Mouse (Mus musculus): ENCODE results near the gene Grn. TPM values are rescaled to one million over a fixed set of nuclear protein-coding genes. Genes with fewer than 3 reads are reported as not detected.
A peak's percentile ranks its signal among the peaks of the same experiment; 100 is the strongest.
"Not testable (repeated sequence)": the region's sequence is repeated elsewhere in the genome, so short reads cannot be mapped to it uniquely, and the experiment has no call there.

The Grn gene
- polyA plus RNA-seq, 1 experiment, result 79.1 TPM

GRCm38 (mm10) chr11:102408344-102408876 is 21.7 kb upstream of the Grn start:
- Histone ChIP-seq H3K79me2 (ENCODE audit: control insufficient read depth, insufficient read depth) (peaks cover 15% of the 10 kb centered on the region), H3K36me3 (ENCODE audit: control insufficient read depth, insufficient read depth) (peaks cover 4% of the 10 kb centered on the region), H3ac (ENCODE audit: control insufficient read depth, insufficient read length, low read depth) (peak overlapping the region; percentile 44), H3K79me3 (ENCODE audit: low read depth) (peaks cover 8% of the 10 kb centered on the region), H3K27me3 (ENCODE audit: control insufficient read depth, insufficient read depth, insufficient read length) (peaks cover 3% of the 10 kb centered on the region), H3K4me3 (ENCODE audit: insufficient read depth, poor library complexity, severe bottlenecking) (peak overlapping the region; percentile 80)
- TF ChIP-seq MYOG (IDR thresholded peaks at IDR 0.05; ENCODE audit: control insufficient read depth, extremely low read depth, insufficient read length), result no peak
- no peak for TF ChIP-seq CEBPB (IDR thresholded peaks at IDR 0.05; ENCODE audit: low read depth)
- no peak for TF ChIP-seq CTCF (IDR thresholded peaks at IDR 0.05; ENCODE audit: control insufficient read depth, insufficient read depth, insufficient read length)
- peak; percentile 52 for TF ChIP-seq USF1 (IDR thresholded peaks at IDR 0.05; ENCODE audit: low read depth)
- TF ChIP-seq MAX (IDR thresholded peaks at IDR 0.05), result peak; percentile 92
- TF ChIP-seq MYOD1 (IDR thresholded peaks at IDR 0.05; ENCODE audit: control insufficient read depth, insufficient read length, low read depth), result peak; percentile 14
- no peak for TF ChIP-seq FOSL1 (IDR thresholded peaks at IDR 0.05; ENCODE audit: insufficient read depth, low read length, poor library complexity, severe bottlenecking)

DNA sequence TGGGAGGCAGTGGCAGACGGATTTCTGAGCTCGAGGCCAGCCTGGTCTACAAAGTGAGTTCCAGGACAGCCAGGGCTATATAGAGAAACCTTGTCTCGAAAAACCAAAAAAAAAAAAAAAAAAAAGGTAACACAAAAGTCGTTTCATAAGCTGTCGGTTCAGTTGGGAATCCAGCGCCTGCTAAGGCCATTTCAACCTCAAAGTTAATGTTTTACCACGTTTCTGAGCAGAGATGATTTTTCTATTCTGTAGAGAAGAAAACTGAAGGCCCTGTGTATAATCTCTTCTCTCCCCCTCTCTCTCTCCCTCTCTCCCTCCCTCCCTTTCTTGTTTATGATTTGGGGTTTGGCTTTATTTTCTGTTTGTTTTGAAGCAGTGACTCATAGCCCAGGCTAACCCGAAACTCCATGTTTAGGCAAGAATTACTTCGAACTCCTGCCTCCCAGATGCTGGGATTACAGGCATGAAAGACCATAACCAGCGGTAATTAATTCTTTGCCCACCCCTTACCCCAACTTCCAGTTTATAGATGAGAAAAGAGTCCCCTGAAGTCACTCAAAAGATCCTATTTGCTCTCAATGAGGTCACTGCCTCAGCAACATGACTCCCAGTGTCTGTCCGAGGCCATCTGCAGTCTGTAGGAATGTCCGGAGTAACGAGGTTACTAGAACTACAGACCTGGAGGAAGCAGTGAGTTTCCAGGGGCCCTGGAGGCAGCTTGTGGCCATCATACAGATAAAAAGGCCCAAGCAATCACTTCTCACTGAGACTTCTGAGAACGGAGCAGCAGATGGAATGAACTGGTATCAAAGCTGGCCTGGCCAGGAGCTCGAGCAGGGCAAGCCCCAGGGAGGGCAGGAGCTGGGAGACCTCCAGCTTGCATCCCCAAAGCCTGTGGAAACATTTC is 21.0 kb upstream of the Grn start:
- H3K4me3 ChIP-seq (ENCODE audit: insufficient read depth, poor library complexity, severe bottlenecking), result peak overlapping the region; percentile 19
- H3K79me3 ChIP-seq (ENCODE audit: low read depth), result peaks cover 8% of the 10 kb centered on the region
- H3K36me3 ChIP-seq (ENCODE audit: control insufficient read depth, insufficient read depth), result no peaks in the 10 kb centered on the region
- peaks cover 15% of the 10 kb centered on the region for H3K79me2 ChIP-seq (ENCODE audit: control insufficient read depth, insufficient read depth)
- TF ChIP-seq MYOD1 (IDR thresholded peaks at IDR 0.05; ENCODE audit: control insufficient read depth, insufficient read length, low read depth) (no peak), CTCF (IDR thresholded peaks at IDR 0.05; ENCODE audit: control insufficient read depth, insufficient read depth, insufficient read length) (no peak), MYOG (IDR thresholded peaks at IDR 0.05; ENCODE audit: control insufficient read depth, extremely low read depth, insufficient read length) (no peak)
- peak overlapping the region; percentile 2 for H3ac ChIP-seq (ENCODE audit: control insufficient read depth, insufficient read length, low read depth)
- peaks cover 3% of the 10 kb centered on the region for H3K27me3 ChIP-seq (ENCODE audit: control insufficient read depth, insufficient read depth, insufficient read length)

DNA sequence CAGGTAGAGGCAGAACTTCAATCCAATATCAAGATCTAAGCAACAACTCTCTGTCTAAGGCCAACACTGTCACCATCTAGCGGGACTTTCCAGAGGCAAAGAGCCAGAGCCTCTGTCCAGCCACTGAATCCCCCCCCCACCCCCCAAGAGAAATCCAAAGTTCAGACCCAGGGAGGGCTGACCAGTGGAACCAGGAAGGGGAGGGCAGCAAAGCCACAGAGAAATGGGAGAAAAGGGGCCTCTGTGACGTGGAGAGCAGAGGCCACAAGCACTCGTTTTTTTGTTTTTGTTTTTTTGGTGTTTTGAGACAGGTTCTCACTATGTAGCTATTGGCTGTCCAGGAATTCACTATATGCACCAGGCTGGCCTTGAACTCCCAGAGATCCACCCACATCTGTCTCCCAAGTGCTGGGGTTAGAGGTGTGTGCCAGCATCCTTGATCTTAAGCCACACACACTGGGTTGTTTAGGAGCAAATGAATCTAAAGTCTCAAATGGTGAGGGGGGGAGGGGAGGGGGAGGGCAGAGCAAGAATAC is 20.3 kb upstream of the Grn start:
- H3K27me3 ChIP-seq (ENCODE audit: control insufficient read depth, insufficient read depth, insufficient read length), result peaks cover 3% of the 10 kb centered on the region
- TF ChIP-seq CTCF (IDR thresholded peaks at IDR 0.05; ENCODE audit: control insufficient read depth, insufficient read depth, insufficient read length) (no peak), MYOG (IDR thresholded peaks at IDR 0.05; ENCODE audit: control insufficient read depth, extremely low read depth, insufficient read length) (no peak), FOSL1 (IDR thresholded peaks at IDR 0.05; ENCODE audit: insufficient read depth, low read length, poor library complexity, severe bottlenecking) (no peak), USF1 (IDR thresholded peaks at IDR 0.05; ENCODE audit: low read depth) (no peak), CEBPB (IDR thresholded peaks at IDR 0.05; ENCODE audit: low read depth) (no peak), MAX (IDR thresholded peaks at IDR 0.05) (no peak), MYOD1 (IDR thresholded peaks at IDR 0.05; ENCODE audit: control insufficient read depth, insufficient read length, low read depth) (no peak)
- no peak overlapping the region for H3K4me3 ChIP-seq (ENCODE audit: insufficient read depth, poor library complexity, severe bottlenecking)
- peaks cover 8% of the 10 kb centered on the region for H3K79me3 ChIP-seq (ENCODE audit: low read depth)
- no peaks in the 10 kb centered on the region for H3K36me3 ChIP-seq (ENCODE audit: control insufficient read depth, insufficient read depth)
- H3K79me2 ChIP-seq (ENCODE audit: control insufficient read depth, insufficient read depth), result peaks cover 15% of the 10 kb centered on the region
- no peak overlapping the region for H3ac ChIP-seq (ENCODE audit: control insufficient read depth, insufficient read length, low read depth)

GRCm38 (mm10) chr11:102410345-102410744 is 19.8 kb upstream of the Grn start:
- H3ac ChIP-seq (ENCODE audit: control insufficient read depth, insufficient read length, low read depth); H3K79me3 ChIP-seq (ENCODE audit: low read depth); H3K4me3 ChIP-seq (ENCODE audit: insufficient read depth, poor library complexity, severe bottlenecking); H3K27me3 ChIP-seq (ENCODE audit: control insufficient read depth, insufficient read depth, insufficient read length); H3K36me3 ChIP-seq (ENCODE audit: control insufficient read depth, insufficient read depth): not testable (repeated sequence)
- H3K79me2 ChIP-seq (ENCODE audit: control insufficient read depth, insufficient read depth), result peaks cover 15% of the 10 kb centered on the region

- H3K27me3 ChIP-seq (ENCODE audit: control insufficient read depth, insufficient read depth, insufficient read length), result peaks cover 3% of the 10 kb centered on the region
- no peak overlapping the region for H3ac ChIP-seq (ENCODE audit: control insufficient read depth, insufficient read length, low read depth)
- no peak for TF ChIP-seq CTCF (IDR thresholded peaks at IDR 0.05; ENCODE audit: control insufficient read depth, insufficient read depth, insufficient read length)
- TF ChIP-seq MAX (IDR thresholded peaks at IDR 0.05), result no peak
- no peak for TF ChIP-seq CEBPB (IDR thresholded peaks at IDR 0.05; ENCODE audit: low read depth)
- no peak for TF ChIP-seq MYOG (IDR thresholded peaks at IDR 0.05; ENCODE audit: control insufficient read depth, extremely low read depth, insufficient read length)
- no peak for TF ChIP-seq FOSL1 (IDR thresholded peaks at IDR 0.05; ENCODE audit: insufficient read depth, low read length, poor library complexity, severe bottlenecking)
- no peak for TF ChIP-seq MYOD1 (IDR thresholded peaks at IDR 0.05; ENCODE audit: control insufficient read depth, insufficient read length, low read depth)
- TF ChIP-seq USF1 (IDR thresholded peaks at IDR 0.05; ENCODE audit: low read depth), result no peak
- H3K36me3 ChIP-seq (ENCODE audit: control insufficient read depth, insufficient read depth), result no peaks in the 10 kb centered on the region
- no peak overlapping the region for H3K4me3 ChIP-seq (ENCODE audit: insufficient read depth, poor library complexity, severe bottlenecking)
- peaks cover 8% of the 10 kb centered on the region for H3K79me3 ChIP-seq (ENCODE audit: low read depth)
- peaks cover 11% of the 10 kb centered on the region for H3K79me2 ChIP-seq (ENCODE audit: control insufficient read depth, insufficient read depth)
Measured at GRCm38 (mm10) chr11:102411061-102411460, 19.1 kb upstream of the Grn start.

All from C2C12 (cell line).